In the genomic region with DNA sequence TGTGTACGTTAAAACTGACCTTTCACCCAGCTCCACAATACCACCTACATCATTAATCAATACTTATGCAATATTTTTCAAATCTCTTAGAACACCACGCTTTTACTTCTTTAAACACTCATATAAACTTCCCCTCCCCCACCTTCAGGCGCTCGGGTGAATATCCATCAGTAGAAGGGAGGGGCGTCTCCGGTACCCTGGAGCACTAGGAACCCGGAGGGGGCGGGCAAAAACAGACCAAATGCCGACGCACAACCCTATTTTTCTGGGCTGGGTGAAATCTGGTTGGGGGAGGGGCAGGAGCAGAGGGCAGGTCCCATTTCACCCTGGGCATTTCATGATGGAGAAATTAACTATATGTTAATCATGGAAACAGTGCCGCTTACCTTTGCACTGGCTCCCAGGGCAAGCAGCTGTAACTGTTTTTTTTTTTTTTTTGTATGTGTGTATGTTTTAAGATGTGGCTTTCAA, we compare ENCODE assay signal across 8 mouse cellular contexts. TPM values are rescaled to one million over a fixed set of nuclear protein-coding genes. Genes with fewer than 3 reads are reported as not detected.
A peak's percentile ranks its signal among the peaks of the same experiment; 100 is the strongest.
DNase-seq lines count a peak whose midpoint lies in the region; ATAC-seq and TF ChIP-seq lines count a peak whose summit lies in the region.

Gene A830031A19Rik (minus strand): TSS at position 421 of the 471 bp plus-strand sequence.

- H3K27ac ChIP-seq in heart, adult 2 months, result no peak within 1 kb of the TSS
- H3K27ac ChIP-seq in testis, adult 2 months (ENCODE audit: control insufficient read depth, insufficient read depth, low read depth, low read length), result no peak within 1 kb of the TSS
- no peak within 1 kb of the TSS for H3K27ac ChIP-seq in intestine, postnatal 0 days (ENCODE audit: low read depth, low read length)
- peak within 1 kb of the TSS; percentile 99 for H3K27ac ChIP-seq in neural tube, embryonic 14.5 days (ENCODE audit: low read depth, low read length)

- no peaks in the 10 kb centered on the region for H3K79me2 ChIP-seq in heart, adult 2 months (replicated peaks; ENCODE audit: control insufficient read depth, insufficient read depth, low read length)

- H3K4me2 ChIP-seq in intestine, postnatal 0 days (replicated peaks; ENCODE audit: low read depth), result peak within 1 kb of the TSS; percentile 100
- peak within 1 kb of the TSS; percentile 80 for H3K4me2 ChIP-seq in neural tube, embryonic 14.5 days (ENCODE audit: low read depth, low read length)

- no peak for TF ChIP-seq EP300 in heart, adult 2 months (IDR thresholded peaks at IDR 0.05; ENCODE audit: insufficient read depth, low read depth, low read length)

- H3K4me3 ChIP-seq in heart, adult 2 months, result peak within 1 kb of the TSS; percentile 54
- peak within 1 kb of the TSS; percentile 73 for H3K4me3 ChIP-seq in testis, adult 2 months (ENCODE audit: control insufficient read depth, low read depth, low read length)
- peak within 1 kb of the TSS; percentile 76 for H3K4me3 ChIP-seq in intestine, postnatal 0 days (ENCODE audit: low read depth, low read length)
- peak within 1 kb of the TSS; percentile 88 for H3K4me3 ChIP-seq in neural tube, embryonic 14.5 days (ENCODE audit: low read depth, low read length)

- DNase-seq in heart, adult 2 months, result no peak
- no peak for DNase-seq in heart, postnatal 10 days
- DNase-seq in testis, postnatal 10 days (ENCODE audit: low spot score), result no peak
- DNase-seq in urinary bladder, postnatal 14 days (ENCODE audit: low spot score), result no peak
- DNase-seq in urinary bladder, postnatal 25 days (ENCODE audit: low spot score), result no peak

- no peaks in the 10 kb centered on the region for H3K9me3 ChIP-seq in intestine, postnatal 0 days (ENCODE audit: control insufficient read depth)
- no peaks in the 10 kb centered on the region for H3K9me3 ChIP-seq in neural tube, embryonic 14.5 days (ENCODE audit: control insufficient read depth, low read length)

- ATAC-seq in intestine, postnatal 0 days, result no peak
- no peak for ATAC-seq in neural tube, embryonic 14.5 days (ENCODE audit: low read depth)

- intact Hi-C loops in heart, adult 2 months (cut with DNase I), result no loop called here
- intact Hi-C loops in heart, postnatal 10 days (cut with DNase I), result loop anchor here (10.0 kb wide), 1 partner anchor 300 kb away; the partner anchor contains the start of gene Rel

- no peaks in the 10 kb centered on the region for H3K4me1 ChIP-seq in heart, adult 2 months (ENCODE audit: control insufficient read depth, insufficient read depth, low read length)
- H3K4me1 ChIP-seq in testis, adult 2 months (ENCODE audit: control insufficient read depth, insufficient read depth, low read length), result peaks cover 27% of the 10 kb centered on the region
- H3K4me1 ChIP-seq in intestine, postnatal 0 days (replicated peaks; ENCODE audit: control insufficient read depth, insufficient read depth, low read length), result no peaks in the 10 kb centered on the region
- H3K4me1 ChIP-seq in neural tube, embryonic 14.5 days (ENCODE audit: control insufficient read depth, insufficient read depth, low read length), result 0 out of 2 replicates have a peak, but pooled peaks cover 4% of the 10 kb centered on the region

- peaks cover 14% of the 10 kb centered on the region for H3K27me3 ChIP-seq in heart, adult 2 months (ENCODE audit: control insufficient read depth, insufficient read depth, low read length)
- peaks cover 18% of the 10 kb centered on the region for H3K27me3 ChIP-seq in testis, adult 2 months (ENCODE audit: control insufficient read depth, insufficient read depth, low read length)
- peaks cover 27% of the 10 kb centered on the region for H3K27me3 ChIP-seq in intestine, postnatal 0 days (replicated peaks; ENCODE audit: control insufficient read depth, insufficient read depth, low read length)
- no peaks in the 10 kb centered on the region for H3K27me3 ChIP-seq in neural tube, embryonic 14.5 days (ENCODE audit: control insufficient read depth, insufficient read depth, low read length)

- TF ChIP-seq POLR2A in heart, adult 2 months (IDR thresholded peaks at IDR 0.05; ENCODE audit: insufficient read depth, low read depth, low read length), result no peak
- TF ChIP-seq POLR2A in testis, adult 2 months (IDR thresholded peaks at IDR 0.05; ENCODE audit: control insufficient read depth, low read depth, low read length), result no peak

- TF ChIP-seq CTCF in heart, adult 2 months (IDR thresholded peaks at IDR 0.05), result no peak
- TF ChIP-seq CTCF in testis, adult 2 months (IDR thresholded peaks at IDR 0.05; ENCODE audit: control insufficient read depth, insufficient read depth, insufficient replicate concordance, low read depth, low read length), result no peak
- TF ChIP-seq CTCF in intestine, postnatal 0 days (IDR thresholded peaks at IDR 0.05; ENCODE audit: low read depth), result no peak

- H3K36me3 ChIP-seq in heart, adult 2 months (ENCODE audit: control insufficient read depth, insufficient read depth, low read length), result no peaks in the 10 kb centered on the region
- H3K36me3 ChIP-seq in testis, adult 2 months (ENCODE audit: control insufficient read depth, insufficient read depth, low read length), result no peaks in the 10 kb centered on the region
- no peaks in the 10 kb centered on the region for H3K36me3 ChIP-seq in intestine, postnatal 0 days (ENCODE audit: control insufficient read depth, insufficient read depth)
- H3K36me3 ChIP-seq in neural tube, embryonic 14.5 days (ENCODE audit: control insufficient read depth, insufficient read depth, low read length), result no peaks in the 10 kb centered on the region

- 4% methylated on average over 11 of the region's 11 CpGs for WGBS in heart, adult 2 months
- 1% methylated on average over 11 of the region's 11 CpGs for WGBS in intestine, postnatal 0 days
- 0% methylated on average over 11 of the region's 11 CpGs for WGBS in neural tube, embryonic 14.5 days

- H3K9ac ChIP-seq in heart, adult 2 months (ENCODE audit: low read depth, low read length), result no peak within 1 kb of the TSS; the same call in 1 of the 2 replicates
- peak within 1 kb of the TSS; percentile 72; the same call in 1 of the 2 replicates for H3K9ac ChIP-seq in intestine, postnatal 0 days (ENCODE audit: low read depth, low read length)
- H3K9ac ChIP-seq in neural tube, embryonic 14.5 days (replicated peaks; ENCODE audit: low read depth, low read length), result peak within 1 kb of the TSS; percentile 98

RNA-seq across cellular contexts. Expression of gene A830031A19Rik, which starts in this region (rescaled TPM):
- total RNA-seq in heart, adult 2 months (2021), result not detected
- not detected in 2 replicates for polyA plus RNA-seq in heart, adult 2 months (2012; rRNA removed)
- not detected for total RNA-seq in heart, postnatal 10 days (2021)
- not detected in 2 replicates for polyA plus RNA-seq in testis, adult 2 months (2012; rRNA removed)
- not detected in 2 replicates for polyA plus RNA-seq in intestine, postnatal 0 days (2015; fragmentation: Nextera tagmentation; extraction: Ambion mirVana)
- not detected in 2 replicates for polyA plus RNA-seq in neural tube, embryonic 14.5 days (2014; fragmentation: Nextera tagmentation; extraction: Ambion mirVana)
